Mouse (Mus musculus) mouse embryonic stem cell (cell line): ENCODE data around the gene Kazn.

Experiments used
- in situ Hi-C, 2 experiments: fragments of 300-500 bp; cut with MboI; formaldehyde crosslinking; loops; 1 replicate in 1 of 2; 3 replicates in 1 of 2; pipeline ENCODE4 v1.14.3; 2019 to 2020; ENCODE audit warnings: low sequenced_read_pairs in 2 of 2, low pct_unique_long_range_greater_than_20kb in 1 of 2, mixed read lengths in 1 of 2; ENCODE audit not compliant: unreplicated experiment in 1 of 2

The Kazn gene

GRCm38 (mm10) chr4:142095513-142096241 is 143.5 kb downstream of the Kazn start:
- in situ Hi-C loops, result no loop called here

GRCm38 (mm10) chr4:142094386-142094785 is 144.8 kb downstream of the Kazn start:
- in situ Hi-C loops, result no loop called here

- in situ Hi-C loops, result no loop called here
These were observed 148.1 kb downstream of the Kazn start for GRCm38 (mm10) chr4:142091100-142091499.

- in situ Hi-C loops, result loop anchor here (5.0 to 10.0 kb wide), 2 partner anchors 75 to 88 kb away; partner anchors contain the start of gene Fhad1 (in 1 of the 2)
These were observed 149.2 kb downstream of the Kazn start for GRCm38 (mm10) chr4:142089966-142090365.

GRCm38 (mm10) chr4:142088836-142089235 is 150.4 kb downstream of the Kazn start:
- in situ Hi-C loops, result loop anchor here (5.0 to 10.0 kb wide), 2 partner anchors 74 to 87 kb away; partner anchors contain the start of gene Fhad1 (in 1 of the 2)

GRCm38 (mm10) chr4:142088409-142088808 is 150.8 kb downstream of the Kazn start:
- in situ Hi-C loops, result loop anchor here (5.0 to 10.0 kb wide), 2 partner anchors 74 to 86 kb away; partner anchors contain the start of gene Fhad1 (in 1 of the 2)

DNA sequence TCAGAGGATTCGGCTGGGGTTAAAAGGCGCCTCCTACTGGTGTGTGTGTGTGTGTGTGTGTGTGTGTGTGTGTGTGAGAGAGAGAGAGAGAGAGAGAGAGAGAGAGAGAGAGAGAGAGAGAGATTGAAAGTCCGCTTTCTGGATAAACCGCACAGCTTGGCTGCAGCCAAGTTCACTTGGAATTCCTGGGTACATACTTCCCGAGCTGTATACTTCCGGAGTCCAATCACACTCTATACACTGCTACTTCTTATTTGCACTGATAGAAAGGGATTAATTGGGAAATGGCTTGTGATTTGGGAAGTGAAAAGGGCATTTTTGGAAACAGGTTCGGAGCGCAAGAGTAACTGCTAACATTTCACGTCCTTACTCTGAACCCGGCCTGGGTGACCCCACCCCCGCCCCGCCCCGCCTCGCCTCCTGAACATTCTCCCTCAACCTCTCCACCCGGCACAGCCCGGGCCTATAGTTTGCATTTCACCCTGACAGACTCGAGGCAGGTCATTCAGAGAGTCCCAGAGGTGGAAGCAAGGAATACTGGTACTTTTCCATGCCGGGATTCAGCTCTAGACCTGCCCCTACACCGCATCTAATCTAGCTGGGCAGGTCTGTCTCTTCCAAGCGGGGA is 154.2 kb downstream of the Kazn start:
- in situ Hi-C loops, result loop anchor here (5.0 to 10.0 kb wide), 2 partner anchors 70 to 83 kb away; partner anchors contain the start of gene Fhad1 (in 1 of the 2)

DNA sequence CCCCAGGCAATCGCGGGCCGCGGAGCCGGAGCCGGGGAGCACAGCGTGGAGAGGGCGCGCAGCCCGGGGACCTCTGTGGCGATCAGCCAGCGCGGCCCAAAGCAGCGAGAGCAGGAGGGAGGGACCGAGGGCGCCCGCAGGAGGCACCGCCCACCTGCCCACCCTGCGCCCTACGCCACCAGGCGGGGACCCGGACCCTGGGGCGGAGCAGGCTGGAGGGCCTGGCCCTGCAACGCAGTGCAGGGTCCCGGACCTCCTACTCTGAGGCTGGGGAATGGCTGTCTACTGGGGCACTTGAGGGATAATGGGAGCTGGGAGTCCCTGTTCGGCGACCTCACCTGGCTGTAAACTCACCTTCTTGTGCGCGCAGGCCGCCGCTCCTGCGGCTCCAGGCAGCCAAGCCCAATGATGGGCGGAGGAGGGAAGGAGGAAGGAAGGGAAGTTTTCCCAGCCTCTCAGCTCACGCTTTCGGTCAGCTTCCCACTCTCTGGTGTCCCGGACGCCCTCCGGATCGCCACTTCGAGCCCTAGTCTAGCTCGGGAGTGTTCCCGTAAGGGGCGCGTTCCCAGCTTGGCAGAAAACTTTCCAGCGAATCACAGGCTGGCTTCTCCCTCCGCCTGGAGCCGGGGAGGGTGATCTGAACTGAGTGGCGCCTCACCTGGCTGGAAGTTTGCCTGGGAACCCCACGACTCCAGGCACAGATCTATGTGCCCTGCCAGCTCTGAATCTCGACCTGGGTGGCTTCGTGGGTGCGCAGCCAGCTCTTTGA is 154.9 kb downstream of the Kazn start, which contains the start of gene Tmem51:
Gene Tmem51, minus strand, starts transcription at position 174 of the 769 bp plus-strand sequence.
- in situ Hi-C loops, result loop anchor here in 1 of 2 experiments (10.0 kb wide), 1 partner anchor 70 kb away; the partner anchor contains the start of gene Fhad1

GRCm38 (mm10) chr4:142083762-142084130 is 155.5 kb downstream of the Kazn start:
- in situ Hi-C loops, result loop anchor here in 1 of 2 experiments (10.0 kb wide), 1 partner anchor 69 kb away; the partner anchor contains the start of gene Fhad1

GRCm38 (mm10) chr4:142083193-142083592 is 156.0 kb downstream of the Kazn start:
- in situ Hi-C loops, result loop anchor here in 1 of 2 experiments (10.0 kb wide), 1 partner anchor 68 kb away; the partner anchor contains the start of gene Fhad1

DNA sequence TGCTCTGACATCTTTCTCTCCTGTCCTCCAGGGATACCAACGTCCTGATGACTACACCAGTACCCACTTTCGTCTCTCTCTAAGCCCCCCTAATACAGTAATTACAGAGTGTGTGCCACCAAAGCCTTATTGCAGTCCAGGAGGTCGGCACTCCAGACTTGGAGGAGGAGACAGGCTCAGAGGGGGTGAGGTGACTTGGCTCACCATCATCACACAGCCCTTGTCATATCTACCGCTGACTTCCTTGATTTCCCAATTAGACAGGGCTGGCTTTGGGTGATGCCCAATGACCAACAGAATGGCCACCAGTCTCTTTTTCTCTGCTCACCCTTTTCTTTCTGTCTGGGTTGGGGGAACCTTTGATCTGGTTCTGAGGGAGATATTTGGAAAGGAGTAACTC is 156.5 kb downstream of the Kazn start:
- in situ Hi-C loops, result loop anchor here in 1 of 2 experiments (10.0 kb wide), 1 partner anchor 68 kb away; the partner anchor contains the start of gene Fhad1

DNA sequence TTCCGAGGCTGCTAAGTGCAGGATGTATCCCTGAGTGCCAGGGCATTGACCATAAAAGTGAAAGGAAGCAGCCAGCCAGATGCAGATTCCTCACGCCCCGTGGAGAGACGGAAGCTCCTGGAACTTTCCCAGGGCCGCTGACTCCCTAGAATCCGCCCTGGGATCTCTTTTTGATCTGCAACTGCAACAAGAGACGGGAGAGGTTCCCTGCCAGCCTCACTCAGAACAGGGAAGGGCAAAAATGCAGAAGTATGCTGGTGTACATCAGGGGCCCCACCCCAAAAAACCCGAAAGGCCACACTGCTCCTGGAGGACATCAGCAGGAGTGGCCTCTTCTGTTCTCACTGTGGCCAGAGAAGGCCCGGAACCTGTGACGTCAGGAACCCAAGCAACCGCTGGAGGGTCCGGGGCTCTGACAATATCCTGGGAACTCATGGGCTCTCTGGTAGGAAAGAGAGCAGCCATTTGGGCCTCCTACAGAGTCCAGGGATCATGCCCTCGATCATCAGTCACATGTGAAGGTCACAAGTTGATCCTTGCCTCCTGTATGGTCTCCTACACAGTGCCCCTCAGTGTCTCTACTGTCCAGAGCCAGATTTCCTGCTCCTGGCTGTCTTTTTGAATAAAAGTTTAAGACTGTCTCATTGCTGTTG is 157.4 kb downstream of the Kazn start:
- in situ Hi-C loops, result loop anchor here in 1 of 2 experiments (10.0 kb wide), 1 partner anchor 67 kb away; the partner anchor contains the start of gene Fhad1

GRCm38 (mm10) chr4:142080901-142081630 is 158.1 kb downstream of the Kazn start:
- in situ Hi-C loops, result loop anchor here in 1 of 2 experiments (10.0 kb wide), 1 partner anchor 66 kb away; the partner anchor contains the start of gene Fhad1

- in situ Hi-C loops, result loop anchor here in 1 of 2 experiments (10.0 kb wide), 1 partner anchor 66 kb away; the partner anchor contains the start of gene Fhad1
These were observed 158.8 kb downstream of the Kazn start for GRCm38 (mm10) chr4:142080487-142080767.

DNA sequence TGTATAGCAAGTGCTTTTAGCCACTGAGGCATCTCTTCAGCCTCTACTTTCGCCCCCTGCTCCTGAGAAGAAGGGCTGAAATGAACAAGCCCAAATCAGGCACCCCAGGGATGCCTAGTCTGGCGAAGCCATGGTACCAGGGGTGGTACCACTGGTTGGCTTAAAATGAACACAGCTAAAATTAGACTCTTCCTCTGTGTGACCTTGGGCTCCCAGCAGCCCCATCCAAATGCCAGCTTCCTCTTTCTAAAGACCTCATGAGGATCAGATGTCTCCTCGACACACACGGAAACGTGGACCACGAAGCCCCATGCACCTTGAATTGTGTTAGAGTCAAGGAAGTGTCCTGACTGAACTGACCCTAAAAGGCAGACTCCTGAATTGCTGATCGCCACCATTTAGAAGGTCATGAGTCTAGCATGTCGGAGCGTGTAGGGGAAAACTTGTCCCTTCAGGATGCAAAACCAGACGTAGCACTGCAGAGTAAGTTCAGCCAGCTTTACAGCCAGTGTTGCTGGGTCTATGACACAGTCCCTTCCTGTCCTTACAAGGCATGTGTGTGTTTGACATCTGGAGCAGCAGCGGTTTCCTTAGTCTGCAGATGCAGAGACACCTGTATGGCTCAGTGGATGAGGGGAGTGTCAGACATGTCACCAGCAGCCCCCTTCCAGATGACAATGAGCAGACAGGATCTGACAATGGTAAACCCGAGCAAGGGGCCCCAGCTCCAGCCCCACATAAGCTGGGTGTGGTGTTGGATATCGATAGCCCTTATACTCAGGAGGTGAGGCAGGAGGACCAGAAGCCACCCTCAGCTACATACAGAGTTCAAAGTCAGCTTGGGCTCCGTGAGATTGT is 159.3 kb downstream of the Kazn start:
- in situ Hi-C loops, result loop anchor here in 1 of 2 experiments (10.0 kb wide), 1 partner anchor 65 kb away; the partner anchor contains the start of gene Fhad1

DNA sequence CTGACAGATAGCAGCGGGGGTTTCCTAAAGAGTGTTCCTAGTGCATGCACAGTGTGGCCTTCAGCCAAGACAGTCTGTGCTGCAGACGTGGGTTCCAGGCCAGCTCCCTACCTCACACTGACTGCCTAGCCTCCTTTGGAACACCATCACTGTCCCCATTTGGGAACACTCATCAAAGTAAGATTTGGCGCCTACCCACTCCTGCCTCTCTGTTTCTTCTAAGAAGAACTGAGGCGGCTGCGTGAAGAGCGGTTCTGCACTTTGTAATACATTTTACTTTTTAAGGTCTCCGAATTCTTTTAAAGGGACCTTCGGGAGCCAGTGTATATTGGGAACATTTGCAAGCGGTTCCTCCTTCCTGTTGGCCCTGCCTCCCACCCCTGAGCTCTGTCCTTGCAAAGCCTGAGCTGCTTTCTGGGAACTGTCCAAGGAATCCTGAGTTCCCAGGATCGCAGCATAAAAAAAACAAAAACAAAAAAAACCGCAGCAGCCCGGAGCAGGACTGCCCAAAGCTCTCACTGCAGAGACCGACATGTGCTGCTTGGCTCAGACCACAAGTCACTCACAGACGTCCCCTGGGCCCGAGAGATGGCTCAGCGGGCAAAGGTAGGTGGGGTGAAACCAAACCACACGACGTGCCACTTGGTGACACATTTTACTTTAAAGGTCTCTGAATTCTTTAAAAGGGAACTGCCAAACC is 161.5 kb downstream of the Kazn start:
- in situ Hi-C loops, result no loop called here
